Mouse (Mus musculus) hindbrain, embryonic 14.5 days (tissue): ENCODE measurements around the gene Casp8. TPM values are rescaled to one million over a fixed set of nuclear protein-coding genes. Genes with fewer than 3 reads are reported as not detected.
"Not testable (repeated sequence)": the region's sequence is repeated elsewhere in the genome, so short reads cannot be mapped to it uniquely, and the experiment has no call there.

Experiments used
- ATAC-seq: fragments of 200-750 bp; cut with Nextera tagmentation; 2 replicates; pipeline ENCODE4 v1.8.0; 2017; ENCODE audit warnings: moderate number of reproducible peaks, mild to moderate bottlenecking, moderate TSS enrichment, moderate library complexity; ENCODE audit not compliant: low FRiP score
- DNase-seq: peaks from one replicate; pipeline ENCODE4 v3.0.0-alpha.2; 2015; ENCODE audit warnings: low spot score
- H3K27ac ChIP-seq: fragments of 300-500 bp; sonication (generic); 2 replicates; pipeline ENCODE4 v1.5.1; 2014; ENCODE audit warnings: mild to moderate bottlenecking, moderate library complexity
- H3K27me3 ChIP-seq: fragments of 300-500 bp; sonication (generic); 2 replicates; pipeline ENCODE4 v1.6.1; 2014; ENCODE audit warnings: mild to moderate bottlenecking, low read length, mixed read lengths; ENCODE audit not compliant: control insufficient read depth, insufficient read depth
- H3K36me3 ChIP-seq: fragments of 300-500 bp; sonication (generic); replicated peaks from 2 replicates; pipeline ENCODE4 v1.6.1; 2014; ENCODE audit not compliant: control insufficient read depth, insufficient read depth
- H3K4me1 ChIP-seq: fragments of 300-500 bp; sonication (generic); replicated peaks from 2 replicates; pipeline ENCODE4 v1.6.1; 2014; ENCODE audit warnings: antibody characterized with exemption, low read length, mixed read lengths; ENCODE audit not compliant: control insufficient read depth, insufficient read depth
- H3K4me2 ChIP-seq: fragments of 300-500 bp; sonication (generic); replicated peaks from 2 replicates; pipeline ENCODE4 v1.6.1; 2014; ENCODE audit warnings: mild to moderate bottlenecking, moderate library complexity
- H3K4me3 ChIP-seq: fragments of 300-500 bp; sonication (generic); replicated peaks from 2 replicates; pipeline ENCODE4 v1.5.1; 2014; ENCODE audit warnings: mild to moderate bottlenecking, low read length
- H3K9ac ChIP-seq: fragments of 300-500 bp; sonication (generic); 2 replicates; pipeline ENCODE4 v1.6.1; 2014
- H3K9me3 ChIP-seq: fragments of 300-500 bp; sonication (generic); 2 replicates; pipeline ENCODE4 v1.6.1; 2016; ENCODE audit warnings: low read length; ENCODE audit not compliant: control insufficient read depth
- WGBS: fragments of 180-500 bp; shearing (Covaris S2); extraction: QIAGEN DNeasy Blood & Tissue Kit; methylation state at CpG from one replicate; pipeline ENCODE4 v1.1.7; 2014; 5-methylcytosine and 5-hydroxymethylcytosine counted together
- polyA plus RNA-seq: library from polyadenylated mRNA; unstranded; fragments of >200 nt; fragmentation: Nextera tagmentation; extraction: Ambion mirVana; gene quantifications from 2 replicates; pipeline ENCODE4 v1.2.1, GENCODE M21; 2014

The Casp8 gene
- polyA plus RNA-seq: 5.5 and 6.2 TPM in 2 replicates

GRCm38 (mm10) chr1:58795291-58796058 is at the start of gene Casp8:
TSS of gene Casp8 (plus strand) at chr1:58795374.
- WGBS: under 1% methylated on average over 42 of the region's 42 CpGs
- peak within 1 kb of the TSS; percentile 40 for H3K4me3 ChIP-seq
- H3K9ac ChIP-seq: peak within 1 kb of the TSS; percentile 54
- H3K4me1 ChIP-seq: peaks cover 8% of the 10 kb centered on the region; the same call in 1 of the 2 replicates
- ATAC-seq (peak; percentile 59), DNase-seq (no peak)
- H3K27me3 ChIP-seq: no peaks in the 10 kb centered on the region
- no peak within 1 kb of the TSS for H3K27ac ChIP-seq
- H3K4me2 ChIP-seq: peak within 1 kb of the TSS; percentile 80
- 0 out of 2 replicates have a peak, but pooled peaks cover 3% of the 10 kb centered on the region for H3K9me3 ChIP-seq
- no peaks in the 10 kb centered on the region for H3K36me3 ChIP-seq

GRCm38 (mm10) chr1:58746880-58747279 is 48.3 kb upstream of the Casp8 start:
- Histone ChIP-seq H3K27ac (no peak overlapping the region), H3K9ac (no peak overlapping the region), H3K27me3 (no peaks in the 10 kb centered on the region), H3K4me1 (no peaks in the 10 kb centered on the region), H3K4me3 (no peak overlapping the region), H3K9me3 (no peaks in the 10 kb centered on the region), H3K36me3 (no peaks in the 10 kb centered on the region), H3K4me2 (no peak overlapping the region)
- 71% methylated on average over 9 of the region's 9 CpGs for WGBS
- ATAC-seq: no peak
- DNase-seq: peak; percentile 33

GRCm38 (mm10) chr1:58759451-58759850 is 35.7 kb upstream of the Casp8 start:
- Histone ChIP-seq H3K36me3 (peaks cover 5% of the 10 kb centered on the region; the same call in 1 of the 2 replicates), H3K27me3 (no peaks in the 10 kb centered on the region), H3K4me3 (no peak overlapping the region), H3K4me1 (no peaks in the 10 kb centered on the region), H3K27ac (no peak overlapping the region), H3K9me3 (no peaks in the 10 kb centered on the region), H3K4me2 (no peak overlapping the region), H3K9ac (no peak overlapping the region)
- DNase-seq: no peak
- 94% methylated on average over 3 of the region's 3 CpGs for WGBS
- ATAC-seq: no peak

GRCm38 (mm10) chr1:58760581-58760980 is 34.6 kb upstream of the Casp8 start:
- H3K4me3 ChIP-seq: no peak overlapping the region
- H3K27me3 ChIP-seq: no peaks in the 10 kb centered on the region
- ATAC-seq: no peak
- no peaks in the 10 kb centered on the region for H3K9me3 ChIP-seq
- 92% methylated on average over 1 of the region's 1 CpGs for WGBS
- H3K27ac ChIP-seq: no peak overlapping the region
- H3K36me3 ChIP-seq: no peaks in the 10 kb centered on the region
- no peak for DNase-seq
- no peak overlapping the region for H3K4me2 ChIP-seq
- H3K4me1 ChIP-seq: no peaks in the 10 kb centered on the region
- no peak overlapping the region for H3K9ac ChIP-seq

GRCm38 (mm10) chr1:58761391-58762275 is 33.5 kb upstream of the Casp8 start:
- not testable (repeated sequence) for H3K36me3 ChIP-seq, H3K4me3 ChIP-seq, ATAC-seq, H3K27ac ChIP-seq, H3K4me1 ChIP-seq, H3K27me3 ChIP-seq, DNase-seq, H3K9me3 ChIP-seq, H3K4me2 ChIP-seq, H3K9ac ChIP-seq
- 64% methylated on average over 5 of the region's 5 CpGs for WGBS

- Histone ChIP-seq H3K4me3 (no peak overlapping the region), H3K9ac (no peak overlapping the region), H3K36me3 (no peaks in the 10 kb centered on the region), H3K27ac (no peak overlapping the region), H3K9me3 (no peaks in the 10 kb centered on the region), H3K4me1 (no peaks in the 10 kb centered on the region), H3K4me2 (no peak overlapping the region), H3K27me3 (no peaks in the 10 kb centered on the region)
- DNase-seq (no peak), ATAC-seq (no peak)
- 76% methylated on average over 5 of the region's 5 CpGs for WGBS
These were observed 32.6 kb upstream of the Casp8 start for GRCm38 (mm10) chr1:58762576-58762975.

- H3K4me2 ChIP-seq, H3K36me3 ChIP-seq, H3K27me3 ChIP-seq, H3K9me3 ChIP-seq, H3K4me1 ChIP-seq, H3K4me3 ChIP-seq, H3K27ac ChIP-seq, H3K9ac ChIP-seq, ATAC-seq, DNase-seq: not testable (repeated sequence)
- WGBS: 78% methylated on average over 4 of the region's 4 CpGs
These were observed 28.7 kb upstream of the Casp8 start for GRCm38 (mm10) chr1:58766446-58766845.

GRCm38 (mm10) chr1:58769136-58769535 is 26.0 kb upstream of the Casp8 start:
- DNase-seq: no peak
- Histone ChIP-seq H3K9me3 (no peaks in the 10 kb centered on the region), H3K9ac (no peak overlapping the region), H3K4me1 (no peaks in the 10 kb centered on the region), H3K4me2 (no peak overlapping the region), H3K4me3 (no peak overlapping the region), H3K27me3 (no peaks in the 10 kb centered on the region), H3K36me3 (no peaks in the 10 kb centered on the region), H3K27ac (no peak overlapping the region)
- no peak for ATAC-seq

- no peaks in the 10 kb centered on the region for H3K36me3 ChIP-seq
- 56% methylated on average over 9 of the region's 9 CpGs for WGBS
- DNase-seq (no peak), ATAC-seq (no peak)
- no peaks in the 10 kb centered on the region for H3K27me3 ChIP-seq
- no peak overlapping the region for H3K9ac ChIP-seq
- no peak overlapping the region for H3K4me3 ChIP-seq
- H3K4me1 ChIP-seq: no peaks in the 10 kb centered on the region
- H3K4me2 ChIP-seq: no peak overlapping the region
- H3K27ac ChIP-seq: no peak overlapping the region
- no peaks in the 10 kb centered on the region for H3K9me3 ChIP-seq
These were observed 25.5 kb upstream of the Casp8 start for GRCm38 (mm10) chr1:58769701-58770100.
